Mouse (Mus musculus): ENCODE data around the gene Gm38392.

DNA sequence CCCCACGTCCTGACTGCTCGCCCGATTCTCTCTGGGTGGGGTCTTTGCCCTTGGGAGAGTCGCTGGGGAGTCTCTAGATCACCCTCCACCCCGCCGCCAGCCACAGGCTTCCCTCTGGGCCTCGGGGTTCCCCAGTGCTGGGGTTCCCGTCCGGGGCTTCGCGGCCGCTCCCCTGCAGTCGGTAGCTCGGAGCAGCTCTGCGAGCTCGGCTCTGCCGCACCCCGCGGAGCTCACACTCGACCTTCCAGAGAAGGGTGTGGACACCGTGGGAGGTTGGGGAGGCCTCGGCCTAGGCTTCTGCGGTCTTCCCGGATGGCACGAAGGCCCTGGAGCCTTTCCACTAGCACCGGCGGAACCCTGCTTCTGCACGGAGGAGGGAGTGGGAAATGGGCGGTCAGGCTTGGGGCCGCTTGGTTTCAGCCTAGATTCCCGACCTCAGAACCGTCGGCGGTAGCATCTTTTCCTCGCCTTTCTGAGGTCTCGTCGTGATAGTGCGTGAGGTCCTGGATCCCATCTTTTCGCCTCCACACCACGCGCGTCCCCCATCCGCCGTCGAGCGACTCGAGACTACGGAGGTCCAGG is 71.9 kb downstream of the Gm38392 start:
- TF ChIP-seq CTCF (conservative IDR thresholded peaks at IDR 0.05; ENCODE audit: insufficient read depth, insufficient read length, low read depth, low read length) (no peak), POLR2A (IDR thresholded peaks at IDR 0.05; ENCODE audit: low read depth, low read length) (no peak)

Data from kidney, adult 2 months (tissue).